Mouse (Mus musculus) forebrain, embryonic 14.5 days (tissue): ENCODE data around the gene Adprm. TPM values are rescaled to one million over a fixed set of nuclear protein-coding genes. Genes with fewer than 3 reads are reported as not detected.
A peak's percentile ranks its signal among the peaks of the same experiment; 100 is the strongest.

Source experiments
- ATAC-seq: fragments of 200-750 bp; cut with Nextera tagmentation; 2 replicates; pipeline ENCODE4 v1.8.0; 2017; ENCODE audit warnings: mild to moderate bottlenecking, moderate library complexity
- DNase-seq: peaks from one replicate; pipeline ENCODE4 v3.0.0-alpha.2; 2015; ENCODE audit warnings: low spot score
- H3K27ac ChIP-seq: fragments of 300-500 bp; sonication (generic); 2 replicates; pipeline ENCODE4 v1.5.1; 2014; ENCODE audit warnings: low read depth, mild to moderate bottlenecking, control low read depth, low read length, moderate library complexity
- H3K27me3 ChIP-seq: fragments of 300-500 bp; sonication (generic); replicated peaks from 2 replicates; pipeline ENCODE4 v1.6.1; 2014; ENCODE audit warnings: low read length, control low read depth, mixed read lengths; ENCODE audit not compliant: control insufficient read depth, insufficient read depth
- H3K36me3 ChIP-seq: fragments of 300-500 bp; sonication (generic); 2 replicates; pipeline ENCODE4 v1.6.1; 2014; ENCODE audit warnings: low read length, control low read depth; ENCODE audit not compliant: control insufficient read depth, insufficient read depth
- H3K4me1 ChIP-seq: fragments of 300-500 bp; sonication (generic); 2 replicates; pipeline ENCODE4 v1.6.1; 2014; ENCODE audit warnings: antibody characterized with exemption, low read length, control low read depth; ENCODE audit not compliant: control insufficient read depth, insufficient read depth
- H3K4me2 ChIP-seq: fragments of 300-500 bp; sonication (generic); 2 replicates; pipeline ENCODE4 v1.6.1; 2014; ENCODE audit warnings: mild to moderate bottlenecking, control low read depth, low read length
- H3K4me3 ChIP-seq: fragments of 300-500 bp; sonication (generic); 2 replicates; pipeline ENCODE4 v1.5.1; 2014; ENCODE audit warnings: low read depth, low read length, control low read depth
- H3K9ac ChIP-seq: fragments of 300-500 bp; sonication (generic); 2 replicates; pipeline ENCODE4 v1.6.1; 2014; ENCODE audit warnings: mild to moderate bottlenecking, low read length, control low read depth, moderate library complexity
- H3K9me3 ChIP-seq: fragments of 300-500 bp; sonication (generic); replicated peaks from 2 replicates; pipeline ENCODE4 v1.6.1; 2016; ENCODE audit warnings: low read length, control low read depth, mixed read lengths; ENCODE audit not compliant: control insufficient read depth
- WGBS: fragments of 180-500 bp; shearing (Covaris S2); extraction: QIAGEN DNeasy Blood & Tissue Kit; methylation state at CpG from one replicate; pipeline ENCODE4 v1.1.7; 2014; 5-methylcytosine and 5-hydroxymethylcytosine counted together
- polyA plus RNA-seq: library from polyadenylated mRNA; unstranded; fragments of >200 nt; fragmentation: Nextera tagmentation; extraction: Ambion mirVana; gene quantifications from 2 replicates; pipeline ENCODE4 v1.2.1, GENCODE M21; 2014

Gene Adprm
- polyA plus RNA-seq, 1 experiment from 2014 or later = 38.8 TPM

DNA sequence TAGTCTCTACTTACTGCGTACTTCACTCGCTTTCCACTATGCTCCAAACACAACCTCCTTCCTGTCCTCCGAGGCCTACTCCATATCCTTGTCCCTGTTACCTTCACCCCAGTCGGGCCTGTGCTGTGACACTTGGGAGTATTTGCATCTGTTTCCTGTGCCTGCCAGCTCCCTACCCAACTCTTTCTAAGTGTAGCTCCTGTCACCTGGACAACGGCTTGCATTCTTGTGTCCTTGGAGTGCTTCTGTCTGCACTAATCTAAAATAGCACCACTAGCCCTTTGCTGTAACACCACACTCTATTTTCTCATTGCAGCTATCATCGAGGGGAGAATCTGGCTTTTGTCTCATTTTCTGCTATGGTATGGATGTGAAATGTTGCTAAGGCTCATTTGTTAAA, 11.9 kb downstream of the Adprm start:
- Histone ChIP-seq H3K27ac (no peak overlapping the region), H3K4me3 (no peak overlapping the region), H3K9me3 (no peaks in the 10 kb centered on the region), H3K4me2 (no peak overlapping the region), H3K36me3 (peaks cover 56% of the 10 kb centered on the region), H3K4me1 (no peaks in the 10 kb centered on the region), H3K9ac (no peak overlapping the region), H3K27me3 (no peaks in the 10 kb centered on the region)
- ATAC-seq = no peak
- WGBS = 95% methylated on average over 6 of the region's 6 CpGs
- no peak for DNase-seq

DNA sequence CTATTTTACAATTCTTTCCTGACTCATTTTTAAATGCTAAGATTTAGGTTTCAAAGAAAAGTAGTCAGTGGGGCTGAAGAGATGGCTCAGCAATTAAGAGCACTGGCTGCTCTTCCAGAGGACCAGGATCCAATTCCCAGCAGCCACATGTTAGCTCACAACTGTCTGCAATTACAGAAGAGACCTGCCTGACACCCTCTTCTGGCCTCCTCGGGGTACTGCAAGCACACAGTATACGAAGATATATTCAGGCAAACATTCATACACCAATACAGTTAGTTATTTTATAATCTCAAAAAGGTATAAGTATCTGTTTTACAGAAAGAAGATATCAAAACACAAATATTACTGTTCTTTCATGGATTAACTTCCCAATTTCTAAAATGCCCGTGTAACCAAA, 12.6 kb downstream of the Adprm start:
- no peak for ATAC-seq
- H3K27ac ChIP-seq = no peak overlapping the region
- DNase-seq = no peak
- no peaks in the 10 kb centered on the region for H3K4me1 ChIP-seq
- no peak overlapping the region for H3K9ac ChIP-seq
- peaks cover 50% of the 10 kb centered on the region for H3K36me3 ChIP-seq
- H3K9me3 ChIP-seq = no peaks in the 10 kb centered on the region
- no peaks in the 10 kb centered on the region for H3K27me3 ChIP-seq
- no peak overlapping the region for H3K4me3 ChIP-seq
- H3K4me2 ChIP-seq = no peak overlapping the region
- WGBS = 93% methylated on average over 3 of the region's 3 CpGs

DNA sequence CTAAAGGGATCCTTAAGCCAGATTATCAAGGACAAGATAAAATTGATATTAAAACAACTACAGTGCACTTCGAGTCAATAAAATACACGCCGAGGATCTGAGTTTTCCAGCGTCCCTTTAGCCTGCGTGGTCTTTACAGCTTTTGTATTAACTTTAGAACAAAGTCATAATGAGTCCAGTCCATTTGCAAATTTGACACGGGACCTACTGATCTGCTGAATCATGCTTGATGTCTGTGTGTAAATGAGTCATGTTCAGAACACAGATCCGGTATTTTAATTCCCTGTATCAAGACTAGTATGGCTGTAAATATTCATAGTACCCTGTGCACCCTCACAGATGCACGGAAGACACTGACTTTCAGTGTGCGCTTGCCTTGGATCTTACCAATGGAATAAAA, 15.5 kb downstream of the Adprm start:
- Histone ChIP-seq H3K9ac (no peak overlapping the region), H3K27ac (no peak overlapping the region), H3K9me3 (no peaks in the 10 kb centered on the region), H3K27me3 (no peaks in the 10 kb centered on the region), H3K4me2 (no peak overlapping the region), H3K4me3 (no peak overlapping the region), H3K4me1 (no peaks in the 10 kb centered on the region), H3K36me3 (peaks cover 50% of the 10 kb centered on the region)
- ATAC-seq (no peak), DNase-seq (no peak)
- WGBS = 96% methylated on average over 9 of the region's 9 CpGs

DNA sequence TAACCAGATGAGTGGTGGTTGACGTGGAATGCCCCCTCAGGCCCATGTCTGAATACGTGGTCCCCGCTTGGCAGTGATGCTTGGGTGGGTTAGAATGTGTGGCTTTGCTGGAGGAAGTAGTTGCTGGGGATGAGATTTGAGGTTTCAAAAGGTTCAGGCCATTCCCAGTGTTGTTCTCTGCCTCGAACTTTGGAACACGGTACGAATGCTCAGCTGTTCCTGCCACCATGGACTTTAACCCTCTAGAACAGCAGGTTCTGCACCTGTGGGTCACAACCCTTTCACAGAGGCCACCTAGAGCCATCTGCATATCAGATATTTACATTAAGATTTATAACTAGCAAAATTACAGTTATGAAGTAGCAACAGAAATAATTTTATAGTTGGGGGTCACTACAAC, 16.2 kb downstream of the Adprm start:
- no peak for ATAC-seq
- Histone ChIP-seq H3K9me3 (no peaks in the 10 kb centered on the region), H3K4me1 (no peaks in the 10 kb centered on the region), H3K4me3 (no peak overlapping the region), H3K4me2 (no peak overlapping the region), H3K36me3 (peaks cover 43% of the 10 kb centered on the region), H3K27ac (no peak overlapping the region), H3K9ac (no peak overlapping the region), H3K27me3 (no peaks in the 10 kb centered on the region)
- DNase-seq = no peak
- WGBS = 96% methylated on average over 6 of the region's 6 CpGs

DNA sequence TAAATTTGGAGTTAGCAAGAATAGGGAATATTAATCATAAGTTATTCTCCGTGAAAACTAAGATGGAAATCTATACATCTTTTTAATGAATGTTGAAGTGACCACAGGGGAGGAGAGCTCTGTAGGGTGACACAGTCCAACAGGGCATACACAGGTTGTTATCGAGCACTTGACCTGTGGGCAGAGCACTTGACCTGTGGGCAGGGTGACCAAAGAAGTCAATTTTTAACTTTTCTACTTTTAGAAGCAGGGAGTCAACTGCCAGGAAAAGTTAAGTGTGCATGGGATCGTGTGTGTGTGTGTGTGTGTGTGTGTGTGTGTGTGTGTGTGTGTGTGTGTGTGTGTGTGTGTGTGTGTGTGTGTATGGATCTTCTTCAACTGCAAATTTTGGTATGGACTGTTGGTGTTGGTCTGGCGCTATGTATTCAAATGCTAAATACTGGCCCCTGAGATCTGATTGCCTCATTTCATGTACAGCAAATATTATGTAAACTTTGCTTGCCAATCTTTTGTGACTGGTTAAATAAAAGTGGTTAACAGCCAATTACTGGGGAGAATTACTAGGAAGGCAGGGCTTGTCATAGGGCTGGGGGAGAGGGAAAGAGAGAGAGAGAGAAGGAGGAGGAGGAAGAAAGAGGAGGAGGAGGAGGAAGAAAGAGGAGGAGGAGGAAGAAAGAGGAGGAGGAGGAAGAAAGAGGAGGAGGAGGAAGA, 17.5 kb downstream of the Adprm start:
- Histone ChIP-seq H3K27me3 (no peaks in the 10 kb centered on the region), H3K27ac (no peak overlapping the region), H3K4me3 (no peak overlapping the region), H3K4me2 (no peak overlapping the region), H3K36me3 (peaks cover 31% of the 10 kb centered on the region), H3K9ac (no peak overlapping the region), H3K9me3 (no peaks in the 10 kb centered on the region), H3K4me1 (no peaks in the 10 kb centered on the region)
- 83% methylated on average over 4 of the region's 4 CpGs for WGBS
- DNase-seq = no peak
- ATAC-seq = no peak

DNA sequence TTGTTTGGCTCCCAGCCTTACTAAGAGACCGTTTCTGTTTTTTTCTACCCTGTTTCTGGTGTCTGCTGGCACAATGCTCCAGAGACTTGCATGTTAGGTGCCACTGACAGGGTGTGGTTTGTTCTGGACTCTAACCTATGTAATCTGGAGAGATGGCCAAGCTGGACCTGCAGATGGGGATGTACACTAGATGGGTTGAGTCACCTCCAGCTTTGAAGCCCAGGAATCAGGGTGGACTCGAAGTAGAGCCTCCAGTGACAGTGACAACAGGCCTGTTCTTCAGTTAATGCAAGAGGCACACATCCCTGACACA, 20.8 kb downstream of the Adprm start:
- H3K4me1 ChIP-seq = no peaks in the 10 kb centered on the region
- no peak for DNase-seq
- H3K4me3 ChIP-seq = no peak overlapping the region
- peaks cover 1% of the 10 kb centered on the region; the same call in 1 of the 2 replicates for H3K36me3 ChIP-seq
- H3K9ac ChIP-seq = no peak overlapping the region
- no peak for ATAC-seq
- H3K4me2 ChIP-seq = no peak overlapping the region
- 82% methylated on average over 2 of the region's 2 CpGs for WGBS
- H3K27ac ChIP-seq = no peak overlapping the region
- H3K27me3 ChIP-seq = no peaks in the 10 kb centered on the region
- no peaks in the 10 kb centered on the region for H3K9me3 ChIP-seq

DNA sequence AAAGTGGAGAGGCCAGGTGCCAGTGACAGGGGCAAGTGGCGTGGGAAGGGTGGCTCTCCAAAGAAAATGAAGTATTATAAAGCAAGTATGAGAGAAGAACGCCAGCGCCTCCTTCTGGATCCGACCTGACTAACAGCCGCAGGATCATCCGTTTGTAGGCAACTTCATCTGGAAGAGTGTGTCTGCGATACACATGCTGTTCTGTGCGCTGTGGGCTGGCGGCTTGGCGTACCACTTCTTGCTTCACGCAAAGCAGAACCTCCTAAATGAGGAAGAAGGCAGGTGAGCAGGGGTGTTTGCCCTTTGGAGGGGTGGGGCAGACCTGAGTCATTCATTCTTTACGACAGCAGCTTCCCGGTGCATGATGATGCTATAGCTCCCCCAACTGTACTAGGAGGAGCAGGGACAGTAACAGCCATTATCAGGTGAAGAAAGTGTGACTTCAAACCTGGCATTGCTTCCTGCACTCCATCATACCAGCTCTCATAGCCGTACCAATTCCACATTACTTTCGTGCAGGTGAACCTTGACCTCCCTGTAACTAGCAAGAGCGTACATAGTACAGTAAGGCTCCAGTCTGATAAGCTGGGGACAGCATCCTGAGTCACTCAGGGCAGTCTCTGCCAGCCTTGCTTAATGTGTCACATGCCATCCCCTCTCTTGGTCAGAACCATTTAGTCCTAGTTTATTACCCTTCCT, 21.3 kb downstream of the Adprm start:
- no peaks in the 10 kb centered on the region for H3K4me1 ChIP-seq
- H3K27ac ChIP-seq = no peak overlapping the region
- DNase-seq = no peak
- no peaks in the 10 kb centered on the region for H3K27me3 ChIP-seq
- no peak overlapping the region for H3K4me3 ChIP-seq
- no peaks in the 10 kb centered on the region for H3K9me3 ChIP-seq
- no peak overlapping the region for H3K9ac ChIP-seq
- ATAC-seq = no peak
- H3K4me2 ChIP-seq = no peak overlapping the region
- H3K36me3 ChIP-seq = no peaks in the 10 kb centered on the region
- WGBS = 63% methylated on average over 16 of the region's 16 CpGs

DNA sequence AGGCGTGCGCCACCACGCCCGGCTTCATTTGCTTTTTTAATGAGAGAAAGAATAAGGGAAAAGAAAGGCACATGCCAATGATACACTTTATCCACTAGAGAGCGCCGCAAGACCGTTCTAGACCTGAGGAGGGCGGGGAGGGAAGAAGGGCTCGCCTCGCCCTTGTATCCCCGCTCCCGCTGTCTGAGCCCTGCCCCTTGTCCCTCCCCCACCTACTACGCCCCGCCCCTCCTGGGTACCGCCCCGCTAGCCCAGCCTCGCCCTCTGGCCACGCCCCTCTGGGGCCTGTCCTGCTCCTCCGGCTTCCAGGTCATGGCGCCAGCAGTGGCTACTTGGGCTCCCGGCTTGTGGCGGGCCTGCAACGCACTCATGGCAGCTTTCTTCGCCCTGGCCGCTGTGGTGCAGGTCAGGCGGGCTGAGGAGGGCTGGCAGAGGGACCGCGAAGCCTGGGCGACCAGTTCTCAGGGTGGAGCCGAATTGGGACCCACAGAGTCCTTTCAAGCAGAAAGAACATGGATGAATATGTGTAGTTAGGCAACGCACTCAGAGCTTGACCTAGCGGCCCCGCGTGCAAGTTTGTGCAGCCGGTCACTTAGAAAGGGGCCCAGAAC, 27.4 kb downstream of the Adprm start, which contains the start of gene Tmem220:
Tmem220 (plus strand) TSS at position 288 of the 611 bp plus-strand sequence.
- ATAC-seq (peak; percentile 97), DNase-seq (peak; percentile 96)
- Histone ChIP-seq H3K4me3 (peak within 1 kb of the TSS; percentile 34), H3K27ac (no peak within 1 kb of the TSS), H3K27me3 (no peaks in the 10 kb centered on the region), H3K4me1 (no peaks in the 10 kb centered on the region), H3K9me3 (no peaks in the 10 kb centered on the region), H3K36me3 (no peaks in the 10 kb centered on the region), H3K9ac (peak within 1 kb of the TSS; percentile 47; the same call in 1 of the 2 replicates), H3K4me2 (peak within 1 kb of the TSS; percentile 56)
- WGBS = under 1% methylated on average over 35 of the region's 35 CpGs

DNA sequence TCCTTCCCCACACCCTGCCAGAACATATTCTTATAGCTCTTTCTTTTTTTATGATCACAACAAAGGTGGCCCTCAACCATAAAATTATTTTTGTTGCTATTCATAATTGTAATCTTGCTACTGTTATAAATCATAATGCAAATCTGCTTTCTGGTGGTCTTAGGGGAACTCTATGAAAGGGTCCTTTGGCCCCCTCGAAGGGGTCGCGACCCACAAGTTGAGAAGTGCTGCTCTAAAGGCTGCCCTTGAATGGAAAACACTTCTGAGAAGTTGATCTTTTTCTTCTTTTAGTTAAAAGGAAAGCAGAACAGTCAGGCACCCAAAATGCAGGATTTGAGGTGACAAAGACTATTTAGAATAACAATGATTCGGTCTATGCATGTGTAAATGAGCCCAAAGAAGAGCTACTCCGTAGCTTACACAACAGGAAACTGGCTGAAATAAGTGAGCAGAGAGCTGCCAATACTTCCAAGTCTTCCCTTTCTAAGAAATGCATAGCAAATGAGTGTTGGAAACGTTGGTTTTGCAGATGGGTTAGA, 28.5 kb downstream of the Adprm start:
- no peak overlapping the region for H3K9ac ChIP-seq
- H3K9me3 ChIP-seq = no peaks in the 10 kb centered on the region
- no peak overlapping the region for H3K4me3 ChIP-seq
- no peaks in the 10 kb centered on the region for H3K4me1 ChIP-seq
- no peak overlapping the region; the same call in 1 of the 2 replicates for H3K4me2 ChIP-seq
- WGBS = 13% methylated on average over 6 of the region's 6 CpGs
- H3K36me3 ChIP-seq = no peaks in the 10 kb centered on the region
- DNase-seq (no peak), ATAC-seq (no peak)
- H3K27ac ChIP-seq = no peak overlapping the region
- no peaks in the 10 kb centered on the region for H3K27me3 ChIP-seq
